Mouse (Mus musculus) C2C12 (cell line): ENCODE data around the gene Alyref2.

Source experiments
- CEBPB ChIP-seq: IDR thresholded peaks from one replicate; pipeline ENCODE4 v1.6.1; 2011; ENCODE audit warnings: low read depth, mild to moderate bottlenecking, control low read depth, moderate library complexity
- CTCF ChIP-seq: IDR thresholded peaks from one replicate; pipeline ENCODE4 v1.5.1; 2011; ENCODE audit not compliant: control insufficient read depth, insufficient read depth, insufficient read length
- FOSL1 ChIP-seq: IDR thresholded peaks from one replicate; pipeline ENCODE4 v1.8.0; 2011; ENCODE audit warnings: mild to moderate bottlenecking, low read length; ENCODE audit not compliant: poor library complexity, insufficient read depth, severe bottlenecking
- MAX ChIP-seq: IDR thresholded peaks from one replicate; pipeline ENCODE4 v1.6.1; 2011; ENCODE audit warnings: mild to moderate bottlenecking, control low read depth
- MYOG ChIP-seq: IDR thresholded peaks from one replicate; pipeline ENCODE4 v1.6.1; 2011; ENCODE audit not compliant: control insufficient read depth, insufficient read length; ENCODE audit errors: extremely low read depth
- USF1 ChIP-seq: IDR thresholded peaks from one replicate; pipeline ENCODE4 v1.6.1; 2011; ENCODE audit warnings: low read depth, mild to moderate bottlenecking, control low read depth, moderate library complexity

GRCm38 (mm10) chr1:171463133-171463532, 40.1 kb upstream of the Alyref2 start:
- TF ChIP-seq CTCF: no peak
- TF ChIP-seq USF1: no peak
- no peak for TF ChIP-seq MAX
- TF ChIP-seq MYOG: no peak
- no peak for TF ChIP-seq CEBPB
- no peak for TF ChIP-seq FOSL1
